Mouse (Mus musculus) activated CD4-positive, CD25-positive, alpha-beta regulatory T cell, adult 4 months (primary cell): ENCODE measurements at regions not wholly inside any gene's neighbourhood (a gene's known extent, or its start where the extent isn't known, plus 50 kb on each side); places are given as distances from the start of the nearest gene placed in this dataset.
A peak's percentile ranks its signal among the peaks of the same experiment; 100 is the strongest.

Experiments used
- ATAC-seq: one replicate; pipeline ENCODE4 v1.8.0; 2017

GRCm38 (mm10) chr4:9218380-9218779 lies 979.5 kb upstream of the Car8 start:
- ATAC-seq: no peak

- ATAC-seq: no peak
Measured at GRCm38 (mm10) chr4:9208606-9209005, 969.8 kb upstream of the Car8 start.

- ATAC-seq: no peak
Measured at GRCm38 (mm10) chr4:9200012-9200411, 961.2 kb upstream of the Car8 start.

GRCm38 (mm10) chr4:9196435-9196834 lies 957.6 kb upstream of the Car8 start:
- ATAC-seq: no peak

GRCm38 (mm10) chr4:9193121-9193520 lies 954.3 kb upstream of the Car8 start:
- no peak for ATAC-seq

- ATAC-seq: no peak
Measured at GRCm38 (mm10) chr4:9185156-9185875, 946.5 kb upstream of the Car8 start.

- ATAC-seq: no peak
Measured at GRCm38 (mm10) chr4:9184451-9185121, 945.7 kb upstream of the Car8 start.

- ATAC-seq: no peak
Measured at GRCm38 (mm10) chr4:9174365-9174764, 935.5 kb upstream of the Car8 start.

- no peak for ATAC-seq
Measured at GRCm38 (mm10) chr4:9162374-9162773, 923.5 kb upstream of the Car8 start.

- no peak for ATAC-seq
Measured at GRCm38 (mm10) chr4:9161814-9162133, 922.9 kb upstream of the Car8 start.

GRCm38 (mm10) chr4:9161068-9161813 lies 922.4 kb upstream of the Car8 start:
- no peak for ATAC-seq

- ATAC-seq: no peak
Measured at GRCm38 (mm10) chr4:9147732-9148131, 908.9 kb upstream of the Car8 start.

- ATAC-seq: no peak
Measured at GRCm38 (mm10) chr4:9144226-9145215, 905.7 kb upstream of the Car8 start.

- ATAC-seq: no peak
Measured at GRCm38 (mm10) chr4:9143087-9143486, 904.2 kb upstream of the Car8 start.

GRCm38 (mm10) chr4:9141946-9142683 lies 903.3 kb upstream of the Car8 start:
- ATAC-seq: no peak

- ATAC-seq: no peak
Measured at GRCm38 (mm10) chr4:9140691-9141090, 901.9 kb upstream of the Car8 start.

GRCm38 (mm10) chr4:9136657-9137056 lies 897.8 kb upstream of the Car8 start:
- no peak for ATAC-seq

- ATAC-seq: no peak
Measured at GRCm38 (mm10) chr4:9136188-9136569, 897.3 kb upstream of the Car8 start.

- peak; percentile 75 for ATAC-seq
Measured at GRCm38 (mm10) chr4:9135481-9136187, 896.8 kb upstream of the Car8 start.

- ATAC-seq: no peak
Measured at GRCm38 (mm10) chr4:9133695-9134094, 894.9 kb upstream of the Car8 start.

GRCm38 (mm10) chr4:9132982-9133625 lies 894.3 kb upstream of the Car8 start:
- ATAC-seq: no peak
